Comparison of ENCODE assay signal across 30 mouse cellular contexts in genomic region chr11:84612982-84613720, GRCm38 (mm10).
DNase-seq lines count a peak whose midpoint lies in the region; ATAC-seq and TF ChIP-seq lines count a peak whose summit lies in the region.
"Had no signal": no experiment of that assay in that cellular context is flagged by ENCODE, and none has a peak within 500 bp of the region (broad histone marks: within the 10 kb centered on the region; RNA-seq: fewer than 3 reads in every experiment).

No protein-coding gene starts in this region.

- no peaks in the 10 kb centered on the region for H3K27me3 ChIP-seq in hindbrain, postnatal 0 days (ENCODE audit: insufficient read depth, low read length)
- no peaks in the 10 kb centered on the region for H3K27me3 ChIP-seq in hindbrain, embryonic 14.5 days (ENCODE audit: control insufficient read depth, insufficient read depth, low read length)
- H3K27me3 ChIP-seq: midbrain, embryonic 15.5 days; stomach, embryonic 15.5 days had no signal

- DNase-seq in hindbrain, postnatal 0 days (ENCODE audit: low spot score), result peak; percentile 61
- DNase-seq in hindbrain, embryonic 14.5 days (ENCODE audit: low spot score), result no peak
- DNase-seq in 416B (ENCODE audit: low read depth) (peak; percentile 80), MEL-GATA-1-ER (ENCODE audit: extremely low read depth, low read depth) (peak; percentile 86)
- DNase-seq in induced T-regulatory cell, adult 2 months (ENCODE audit: low read depth), result peak; percentile 6
- no peak for DNase-seq in frontal cortex, postnatal 25 days (ENCODE audit: low spot score in 2 of 2)
- no peak for DNase-seq in right cerebral cortex, adult 2 months (ENCODE audit: low spot score in 2 of 2)
- DNase-seq: adrenal gland, adult 8-10 months; cerebellum, adult 11 months; cerebellum, adult 9-11 months; gastrocnemius, postnatal 10 days; heart, adult 11 months; heart, postnatal 36 days; kidney, adult 11 months; kidney, postnatal 14 days; liver, embryonic 13.5 days; lung, adult 18-20 months; lung, postnatal 10 days; thymus, postnatal 36 days had no signal

- TF ChIP-seq CTCF in hindbrain, postnatal 0 days (IDR thresholded peaks at IDR 0.05; ENCODE audit: low read depth), result no peak

- 0 out of 2 replicates have a peak, but pooled peaks cover 4% of the 10 kb centered on the region for H3K4me1 ChIP-seq in hindbrain, postnatal 0 days (ENCODE audit: insufficient read depth, low read length)
- H3K4me1 ChIP-seq in hindbrain, embryonic 14.5 days (replicated peaks; ENCODE audit: control insufficient read depth, insufficient read depth, low read length), result 0 out of 2 replicates have a peak, but pooled peaks cover 5% of the 10 kb centered on the region
- H3K4me1 ChIP-seq: hindbrain, embryonic 12.5 days; stomach, embryonic 15.5 days had no signal

- H3K4me3 ChIP-seq in hindbrain, postnatal 0 days (ENCODE audit: low read length), result no peak overlapping the region
- H3K4me3 ChIP-seq in hindbrain, embryonic 14.5 days (replicated peaks; ENCODE audit: low read length), result no peak overlapping the region
- H3K4me3 ChIP-seq: erythroblast, embryonic 14.5 days; hindbrain, embryonic 12.5 days; left cerebral cortex, adult 2 months; liver, embryonic 13.5 days; midbrain, embryonic 15.5 days; neural tube, embryonic 12.5 days; stomach, embryonic 15.5 days had no signal

- H3K27ac ChIP-seq in hindbrain, postnatal 0 days, result no peak overlapping the region
- no peak overlapping the region for H3K27ac ChIP-seq in hindbrain, embryonic 14.5 days
- H3K27ac ChIP-seq: hindbrain, embryonic 12.5 days; left cerebral cortex, adult 2 months; liver, embryonic 13.5 days; macrophage; midbrain, embryonic 15.5 days; neural tube, embryonic 12.5 days; stomach, embryonic 15.5 days had no signal

- H3K9ac ChIP-seq in hindbrain, postnatal 0 days (replicated peaks; ENCODE audit: low read length), result no peak overlapping the region
- no peak overlapping the region for H3K9ac ChIP-seq in hindbrain, embryonic 14.5 days
- H3K9ac ChIP-seq: hindbrain, embryonic 12.5 days; liver, embryonic 13.5 days; midbrain, embryonic 15.5 days; neural tube, embryonic 12.5 days; stomach, embryonic 15.5 days had no signal

- WGBS in hindbrain, postnatal 0 days, result 60% methylated on average over 9 of the region's 9 CpGs
- WGBS in hindbrain, embryonic 14.5 days, result 75% methylated on average over 9 of the region's 9 CpGs

- H3K4me2 ChIP-seq in hindbrain, postnatal 0 days (ENCODE audit: low read depth, low read length), result no peak overlapping the region
- no peak overlapping the region for H3K4me2 ChIP-seq in hindbrain, embryonic 14.5 days (replicated peaks)
- H3K4me2 ChIP-seq: heart, embryonic 11.5 days; hindbrain, embryonic 12.5 days; liver, embryonic 13.5 days; midbrain, embryonic 15.5 days; neural tube, embryonic 12.5 days; stomach, embryonic 15.5 days had no signal

- ATAC-seq in hindbrain, postnatal 0 days, result no peak
- ATAC-seq in hindbrain, embryonic 14.5 days (ENCODE audit: low FRiP score), result no peak
- ATAC-seq: CD4-positive, CD25-positive, alpha-beta regulatory T cell, adult 4 months; forebrain, embryonic 16.5 days; inflammation-experienced regulatory T-cells, adult 6 months; midbrain, embryonic 15.5 days had no signal

- H3K36me3 ChIP-seq in hindbrain, postnatal 0 days (ENCODE audit: insufficient read depth, low read length), result no peaks in the 10 kb centered on the region
- no peaks in the 10 kb centered on the region for H3K36me3 ChIP-seq in hindbrain, embryonic 14.5 days (replicated peaks; ENCODE audit: control insufficient read depth, insufficient read depth)
- H3K36me3 ChIP-seq: hindbrain, embryonic 12.5 days; liver, embryonic 13.5 days; midbrain, embryonic 15.5 days; neural tube, embryonic 12.5 days; stomach, embryonic 15.5 days had no signal

- no peaks in the 10 kb centered on the region for H3K9me3 ChIP-seq in hindbrain, postnatal 0 days (ENCODE audit: low read length)
- H3K9me3 ChIP-seq in hindbrain, embryonic 14.5 days (ENCODE audit: control insufficient read depth, low read length), result no peaks in the 10 kb centered on the region
- H3K9me3 ChIP-seq: hindbrain, embryonic 12.5 days; liver, embryonic 13.5 days; midbrain, embryonic 15.5 days; neural tube, embryonic 12.5 days; stomach, embryonic 15.5 days had no signal

Comparison
In these comparisons a context has a peak if more than half of its experiments do, and no peak if none do; other contexts are left out.
1. DNase-seq: peak in hindbrain, postnatal 0 days (single experiment), 416B (single experiment), MEL-GATA-1-ER (single experiment) and induced T-regulatory cell, adult 2 months (single experiment); none in hindbrain, embryonic 14.5 days (single experiment), frontal cortex, postnatal 25 days (0 of 2) and right cerebral cortex, adult 2 months (0 of 2).